Mouse (Mus musculus): ENCODE results near the gene Zic2.

The Zic2 gene

DNA sequence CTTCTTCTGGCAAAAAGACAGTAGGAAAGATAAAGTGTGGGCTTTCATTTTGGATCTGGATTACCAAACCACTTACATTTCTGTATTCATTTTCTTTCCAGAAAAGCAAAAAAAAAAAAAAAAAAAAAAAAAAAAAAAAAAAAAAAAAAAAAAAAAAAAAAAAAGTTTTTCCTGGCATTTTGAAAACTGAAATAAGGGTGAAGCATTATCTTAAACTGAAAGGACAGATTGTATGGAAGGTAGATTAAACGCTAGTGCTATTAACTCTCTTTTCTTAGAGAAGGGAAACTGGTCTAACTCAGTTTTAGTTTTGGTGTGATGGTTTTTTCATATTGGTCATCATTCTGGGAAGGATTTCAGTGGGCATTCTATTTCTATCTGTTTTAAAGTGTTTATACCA lies 16.8 kb downstream of the Zic2 start:
- no peak for DNase-seq (ENCODE audit: low read depth, low spot score)

DNA sequence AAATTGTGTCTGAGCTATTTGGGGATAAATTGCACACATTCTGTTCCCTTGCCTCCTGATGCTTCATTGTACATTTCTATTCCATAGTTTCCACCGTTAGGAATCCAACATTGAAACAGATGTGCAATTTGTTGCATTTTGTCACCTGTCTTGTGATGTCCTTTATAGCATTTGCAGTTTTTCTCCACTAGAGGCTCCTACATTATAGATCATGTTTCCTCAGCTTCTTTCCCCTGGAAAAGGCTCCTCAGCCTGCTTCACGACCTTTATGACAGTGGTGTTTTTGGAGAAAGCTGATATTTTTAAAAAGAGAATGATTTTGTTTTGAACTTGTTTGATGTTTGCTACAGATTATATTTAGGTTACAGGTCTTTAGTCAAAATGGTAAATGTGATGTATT lies 33.8 kb downstream of the Zic2 start:
- DNase-seq (ENCODE audit: low read depth, low spot score) = no peak

DNA sequence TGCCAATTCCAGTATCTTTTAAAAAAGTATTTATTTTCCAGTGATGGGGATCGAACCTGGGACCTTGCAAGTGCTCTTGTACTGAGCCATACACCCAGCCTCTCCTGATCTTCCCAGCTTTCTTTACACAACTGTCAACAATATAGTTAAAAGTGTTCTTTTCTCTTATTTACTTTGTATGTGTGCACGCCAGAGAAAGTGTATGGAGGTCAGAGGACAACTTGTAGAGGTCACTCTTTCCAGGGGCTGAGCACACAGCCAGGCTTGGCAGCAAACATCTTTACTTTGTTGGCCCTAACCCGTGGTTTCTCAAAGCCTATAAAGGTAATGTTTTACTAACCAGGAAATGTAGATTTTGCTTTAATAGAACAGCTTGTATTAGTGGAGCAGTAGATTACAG lies 36.3 kb downstream of the Zic2 start:
- no peak for DNase-seq (ENCODE audit: low read depth, low spot score)

DNA sequence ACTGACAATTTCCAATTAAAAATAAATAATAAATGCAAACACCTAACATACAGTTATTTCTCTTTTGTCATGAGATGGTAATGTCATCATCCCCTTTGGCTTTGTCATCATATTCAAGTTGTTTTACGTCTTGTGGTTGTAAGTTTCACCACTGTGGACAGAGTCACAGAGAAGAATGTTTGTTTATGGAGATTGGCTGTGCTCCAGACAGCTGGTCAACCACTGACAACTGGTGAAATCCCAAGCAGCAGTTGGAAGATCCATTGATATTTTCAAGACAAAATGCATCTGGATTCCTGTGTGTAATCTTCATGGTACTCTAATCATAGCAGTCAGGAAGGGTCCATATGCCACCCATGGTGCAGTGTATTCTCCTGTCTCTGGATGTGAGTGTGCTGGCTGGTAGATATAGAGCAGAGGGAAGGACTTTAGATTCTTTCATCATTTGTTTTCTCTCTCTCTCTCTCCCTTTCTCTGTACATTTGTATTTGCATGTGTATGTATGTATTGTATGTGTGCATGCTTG lies 38.3 kb downstream of the Zic2 start:
- no peak for DNase-seq (ENCODE audit: low read depth, low spot score)

DNA sequence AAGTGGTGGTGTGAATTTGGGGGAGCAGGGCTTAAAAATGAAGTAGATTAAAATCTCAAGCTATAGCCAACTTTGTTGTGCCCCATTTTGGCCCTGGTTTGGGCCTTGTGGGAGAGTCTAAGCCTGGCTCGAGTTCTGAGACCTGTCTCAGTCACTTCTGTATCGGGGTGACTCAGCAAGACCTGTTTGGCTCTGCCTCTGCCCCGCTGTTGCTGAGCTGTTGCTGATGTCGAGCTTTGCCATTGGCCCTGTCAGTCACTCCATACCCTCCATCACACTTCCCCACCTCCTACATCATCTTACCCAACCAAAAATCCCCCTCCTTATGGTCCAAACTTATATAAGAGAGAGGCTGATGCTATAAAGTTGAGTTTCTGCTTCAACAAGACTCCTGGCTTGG lies 53.2 kb downstream of the Zic2 start:
- DNase-seq (ENCODE audit: low read depth, low spot score) = no peak
